Mouse (Mus musculus) olfactory bulb, adult 2 months (tissue): ENCODE data around the gene Ccr1l1. TPM values are rescaled to one million over a fixed set of nuclear protein-coding genes. Genes with fewer than 3 reads are reported as not detected.
"Not testable (repeated sequence)": the region's sequence is repeated elsewhere in the genome, so short reads cannot be mapped to it uniquely, and the experiment has no call there.

ENCODE experiments used
- H3K27ac ChIP-seq: fragments of 200-500 bp; 2 replicates; pipeline ENCODE4 v1.5.1; 2012; ENCODE audit warnings: low read depth, low read length; ENCODE audit not compliant: insufficient read depth
- H3K4me1 ChIP-seq: fragments of 200-500 bp; 2 replicates; pipeline ENCODE4 v1.6.1; 2012; ENCODE audit warnings: low read length; ENCODE audit not compliant: control insufficient read depth, insufficient read depth
- H3K4me3 ChIP-seq: fragments of 200-500 bp; 2 replicates; pipeline ENCODE4 v1.5.1; 2012; ENCODE audit warnings: mild to moderate bottlenecking, low read depth, low read length, moderate library complexity; ENCODE audit not compliant: insufficient read depth
- CTCF ChIP-seq: fragments of 200-500 bp; IDR thresholded peaks from 2 replicates; pipeline ENCODE4 v1.5.1; 2012; ENCODE audit warnings: low read depth, mild to moderate bottlenecking, low read length, moderate library complexity; ENCODE audit not compliant: insufficient read depth
- POLR2A ChIP-seq: fragments of 200-500 bp; IDR thresholded peaks from 2 replicates; pipeline ENCODE4 v1.6.1; 2012; ENCODE audit warnings: mild to moderate bottlenecking, low read depth, low read length, moderate library complexity; ENCODE audit not compliant: insufficient read depth
- WGBS: fragments of 180-500 bp; shearing (Covaris S2); methylation state at CpG from one replicate; pipeline ENCODE4 v1.1.7; 2018; 5-methylcytosine and 5-hydroxymethylcytosine counted together
- polyA plus RNA-seq: library from polyadenylated mRNA; stranded (reverse); fragments of >200 nt; gene quantifications from 2 replicates; pipeline ENCODE4 v1.2.4, GENCODE M21; 2012; ENCODE audit warnings: low replicate concordance; ENCODE audit not compliant: missing spikeins, insufficient read depth, insufficient read length

The Ccr1l1 gene
- polyA plus RNA-seq, 1 experiment: not detected

DNA sequence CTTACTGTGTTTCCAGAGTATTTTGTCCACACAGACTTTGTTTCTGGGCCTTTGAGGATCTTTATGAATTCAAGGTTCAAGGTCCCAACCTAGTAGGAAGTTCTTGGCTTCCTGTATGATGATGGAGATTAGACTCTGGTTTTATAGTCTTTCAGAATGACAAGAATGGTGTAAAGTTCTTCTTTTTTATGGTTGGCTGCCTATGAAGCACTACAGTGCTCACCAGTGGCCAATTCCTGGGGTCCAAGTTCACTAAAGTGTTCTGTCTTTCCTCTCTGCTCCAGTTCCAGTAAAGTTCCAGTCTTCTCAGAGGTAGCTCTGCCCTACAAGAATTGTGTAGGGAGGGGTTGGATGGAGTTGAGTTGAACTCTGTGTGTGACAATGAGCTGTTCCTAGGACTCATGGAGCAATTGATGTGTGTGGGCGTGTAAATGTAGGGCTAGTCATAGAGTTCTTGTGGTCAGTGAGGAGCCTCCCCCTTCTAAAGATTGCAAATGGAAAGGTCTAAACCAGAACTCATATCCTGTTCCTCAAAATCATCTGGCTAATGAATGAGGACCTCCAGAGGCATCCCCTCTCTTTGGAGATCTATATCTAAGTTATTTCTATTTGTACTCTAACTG lies 9.8 kb downstream of the Ccr1l1 start, which contains the start of gene Ccr1:
Ccr1 (minus strand) TSS at position 403 of the 623 bp plus-strand sequence.
- no peaks in the 10 kb centered on the region for H3K4me1 ChIP-seq
- WGBS: 79% methylated on average over 1 of the region's 1 CpGs
- no peak for TF ChIP-seq CTCF
- no peak for TF ChIP-seq POLR2A

GRCm38 (mm10) chr9:123966858-123967495 lies 11.2 kb downstream of the Ccr1l1 start:
- not testable (repeated sequence) for H3K4me3 ChIP-seq, H3K4me1 ChIP-seq, H3K27ac ChIP-seq
- WGBS: 88% methylated on average over 1 of the region's 4 CpGs

More for the DNA sequence above, 9.8 kb downstream of the Ccr1l1 start, which contains the start of gene Ccr1:
- no peak within 1 kb of the TSS for H3K27ac ChIP-seq
- H3K4me3 ChIP-seq: no peak within 1 kb of the TSS

DNA sequence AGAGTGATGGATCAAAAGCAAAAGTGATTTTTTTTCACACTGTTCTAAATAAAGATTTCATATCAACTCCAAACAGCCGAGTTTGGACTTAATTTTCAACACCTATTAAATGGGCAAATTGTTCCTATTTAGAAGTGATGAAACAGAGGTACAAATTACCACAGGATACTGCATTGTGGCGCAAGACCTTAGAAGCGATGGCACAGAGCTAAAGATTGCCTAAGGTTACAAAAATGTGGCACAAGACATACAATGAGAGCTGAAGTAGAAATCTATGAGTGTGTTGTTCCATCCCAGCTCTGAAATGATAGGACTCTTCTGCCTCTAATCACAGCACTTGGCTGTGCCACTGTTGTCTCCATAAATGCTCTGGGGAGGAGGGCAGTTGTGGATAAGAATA lies 13.4 kb downstream of the Ccr1l1 start:
- H3K4me3 ChIP-seq: no peak overlapping the region
- TF ChIP-seq POLR2A (no peak), CTCF (no peak)
- no peaks in the 10 kb centered on the region for H3K4me1 ChIP-seq
- no peak overlapping the region for H3K27ac ChIP-seq
- 81% methylated on average over 3 of the region's 3 CpGs for WGBS

GRCm38 (mm10) chr9:123960161-123960560 lies 18.0 kb downstream of the Ccr1l1 start:
- 88% methylated on average over 1 of the region's 1 CpGs for WGBS

GRCm38 (mm10) chr9:123957911-123958413 lies 20.2 kb downstream of the Ccr1l1 start:
- no peak for TF ChIP-seq POLR2A
- TF ChIP-seq CTCF: no peak
- Histone ChIP-seq H3K4me1 (no peaks in the 10 kb centered on the region), H3K27ac (no peak overlapping the region), H3K4me3 (no peak overlapping the region)
- 81% methylated on average over 3 of the region's 3 CpGs for WGBS

More at GRCm38 (mm10) chr9:123960161-123960560, 18.0 kb downstream of the Ccr1l1 start:
- TF ChIP-seq POLR2A: no peak
- no peak for TF ChIP-seq CTCF
- H3K4me3 ChIP-seq: no peak overlapping the region
- H3K4me1 ChIP-seq: no peaks in the 10 kb centered on the region
- H3K27ac ChIP-seq: no peak overlapping the region

- Histone ChIP-seq H3K27ac (no peak overlapping the region), H3K4me3 (no peak overlapping the region), H3K4me1 (no peaks in the 10 kb centered on the region)
- no peak for TF ChIP-seq POLR2A
- TF ChIP-seq CTCF: no peak
- 76% methylated on average over 1 of the region's 1 CpGs for WGBS
Measured at GRCm38 (mm10) chr9:123956892-123957291, 21.3 kb downstream of the Ccr1l1 start.

DNA sequence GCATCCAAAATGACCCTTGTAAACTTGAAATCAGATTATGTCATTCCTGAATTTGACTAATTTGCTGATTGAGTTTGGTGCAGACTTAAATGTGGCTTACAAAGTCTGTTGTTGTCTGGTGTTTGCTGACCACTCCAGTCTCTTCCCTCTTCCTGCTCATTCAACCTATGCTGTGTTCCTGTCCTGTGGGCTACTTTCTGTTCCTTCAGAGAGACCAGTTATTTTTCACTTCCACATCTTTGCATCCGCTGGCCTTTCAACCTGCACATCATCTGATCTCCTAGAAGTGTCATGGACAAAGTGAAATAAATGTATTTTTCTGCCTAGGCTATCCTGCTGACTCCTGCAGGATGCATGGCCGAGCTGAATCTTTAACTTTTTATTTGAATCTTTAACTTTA lies 24.7 kb downstream of the Ccr1l1 start:
- no peak for TF ChIP-seq POLR2A
- no peak for TF ChIP-seq CTCF
- Histone ChIP-seq H3K27ac (no peak overlapping the region), H3K4me1 (no peaks in the 10 kb centered on the region), H3K4me3 (no peak overlapping the region)
- WGBS: 77% methylated on average over 2 of the region's 2 CpGs

DNA sequence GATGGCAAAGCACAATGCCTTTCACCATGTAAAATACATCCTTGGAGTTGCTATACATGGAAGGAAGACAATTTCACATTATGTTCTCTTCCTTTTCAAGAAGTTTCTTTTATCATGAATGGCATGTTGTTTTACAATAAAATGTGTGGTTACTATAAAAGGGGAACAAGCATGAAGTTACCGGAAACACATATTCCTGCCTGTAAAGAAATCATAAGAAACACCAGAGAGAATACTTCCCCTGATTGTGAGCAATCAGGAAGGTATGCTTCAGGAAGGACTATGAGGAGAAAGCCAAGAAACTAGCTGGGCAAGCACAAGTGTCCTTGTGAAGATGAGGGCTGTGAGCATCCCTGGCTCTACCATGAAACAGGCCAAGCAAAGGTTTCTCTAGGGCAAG lies 27.0 kb downstream of the Ccr1l1 start:
- Histone ChIP-seq H3K4me3 (no peak overlapping the region), H3K27ac (no peak overlapping the region), H3K4me1 (no peaks in the 10 kb centered on the region)
- no peak for TF ChIP-seq POLR2A
- no peak for TF ChIP-seq CTCF
- 96% methylated on average over 1 of the region's 1 CpGs for WGBS

DNA sequence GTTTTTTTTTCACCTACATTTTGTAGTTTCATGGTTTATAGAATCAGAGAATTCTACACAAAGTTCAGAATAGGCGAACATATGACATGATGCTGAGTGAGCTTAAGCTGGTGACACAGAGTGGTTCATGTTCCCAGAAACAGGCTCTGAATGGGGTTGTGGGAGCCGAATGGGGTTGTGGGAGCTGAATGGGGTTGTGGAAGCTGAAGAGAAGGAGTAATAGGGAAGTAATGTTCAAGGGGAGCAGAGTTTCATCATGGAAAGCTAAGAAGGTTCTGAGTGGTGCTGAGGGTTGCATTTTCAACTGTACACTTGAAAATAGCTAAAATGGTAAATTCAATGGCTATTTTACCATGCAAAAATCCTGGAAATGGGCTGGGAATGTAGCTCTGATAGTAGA lies 28.8 kb downstream of the Ccr1l1 start:
- no peak for TF ChIP-seq POLR2A
- TF ChIP-seq CTCF: no peak
- H3K4me1 ChIP-seq: no peaks in the 10 kb centered on the region
- no peak overlapping the region for H3K27ac ChIP-seq
- no peak overlapping the region for H3K4me3 ChIP-seq
- 81% methylated on average over 2 of the region's 2 CpGs for WGBS
